In the genomic region with DNA sequence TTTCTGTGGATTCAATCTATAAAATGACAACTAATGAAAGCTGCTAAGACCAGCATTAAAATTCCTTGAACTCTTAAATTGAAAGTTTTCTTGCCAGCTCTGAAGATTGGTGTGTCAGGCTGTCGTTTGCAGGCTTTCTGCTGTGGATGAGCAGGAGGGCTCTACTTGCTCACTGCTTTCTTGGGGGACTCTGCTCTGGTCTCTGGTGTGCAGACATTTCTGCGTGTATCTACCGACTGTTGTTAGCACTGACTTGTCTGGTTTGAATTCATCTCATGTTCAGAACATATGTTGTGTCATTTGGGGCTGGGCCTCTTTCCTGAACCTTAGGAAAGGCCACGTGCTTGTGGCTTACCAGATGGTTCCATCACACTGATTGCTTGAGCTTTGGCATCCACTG, we compare ENCODE assay signal across 33 mouse cellular contexts.
A peak's percentile ranks its signal among the peaks of the same experiment; 100 is the strongest.
DNase-seq lines count a peak whose midpoint lies in the region; ATAC-seq and TF ChIP-seq lines count a peak whose summit lies in the region.
"Had no signal": no experiment of that assay in that cellular context is flagged by ENCODE, and none has a peak within 500 bp of the region (broad histone marks: within the 10 kb centered on the region; RNA-seq: fewer than 3 reads in every experiment).

No protein-coding gene starts in this region.

- no peak for TF ChIP-seq POLR2A in brain, embryonic 14.5 days (IDR thresholded peaks at IDR 0.05; ENCODE audit: borderline replicate concordance, extremely low read depth, insufficient read depth, insufficient read length, poor library complexity, severe bottlenecking)

- H3K4me1 ChIP-seq in forebrain, postnatal 0 days (ENCODE audit: insufficient read depth) = 0 out of 2 replicates have a peak, but pooled peaks cover 4% of the 10 kb centered on the region
- H3K4me1 ChIP-seq in forebrain, embryonic 13.5 days = peaks cover 12% of the 10 kb centered on the region
- H3K4me1 ChIP-seq: liver, embryonic 13.5 days had no signal

- no peak overlapping the region for H3K4me2 ChIP-seq in forebrain, postnatal 0 days (ENCODE audit: low read depth)
- no peak overlapping the region for H3K4me2 ChIP-seq in forebrain, embryonic 13.5 days
- H3K4me2 ChIP-seq: heart, embryonic 13.5 days; hindbrain, embryonic 12.5 days; liver, embryonic 13.5 days; neural tube, embryonic 13.5 days had no signal

- WGBS in forebrain, postnatal 0 days = 57% methylated on average over 4 of the region's 4 CpGs
- WGBS in forebrain, embryonic 13.5 days = 76% methylated on average over 4 of the region's 4 CpGs

- H3K36me3 ChIP-seq in forebrain, postnatal 0 days (ENCODE audit: insufficient read depth) = no peaks in the 10 kb centered on the region
- no peaks in the 10 kb centered on the region for H3K36me3 ChIP-seq in forebrain, embryonic 13.5 days (ENCODE audit: poor library complexity, severe bottlenecking)
- H3K36me3 ChIP-seq: heart, embryonic 13.5 days; hindbrain, embryonic 12.5 days; liver, embryonic 13.5 days; neural tube, embryonic 13.5 days had no signal

- TF ChIP-seq CTCF in forebrain, postnatal 0 days (IDR thresholded peaks at IDR 0.05; ENCODE audit: low read depth) = no peak
- TF ChIP-seq CTCF in brain, embryonic 14.5 days (IDR thresholded peaks at IDR 0.05; ENCODE audit: borderline replicate concordance, extremely low read depth, insufficient read depth, insufficient read length) = no peak

- no peak overlapping the region for H3K4me3 ChIP-seq in forebrain, postnatal 0 days (ENCODE audit: low read depth, low read length)
- H3K4me3 ChIP-seq in forebrain, embryonic 13.5 days = no peak overlapping the region
- H3K4me3 ChIP-seq: heart, embryonic 13.5 days; hindbrain, embryonic 12.5 days; layer of hippocampus, adult 2 months; liver, embryonic 13.5 days; megakaryocyte, embryonic 14.5 days; myocyte; neural tube, embryonic 13.5 days had no signal

- ATAC-seq in forebrain, postnatal 0 days = peak; percentile 59
- ATAC-seq in forebrain, embryonic 13.5 days = no peak
- ATAC-seq in megakaryocyte progenitor cell, adult 5-6 weeks (replicated peaks; ENCODE audit: poor library complexity) = peak; percentile 38
- no peak for ATAC-seq in frontal cortex, adult (ENCODE audit: low TSS enrichment)
- ATAC-seq: inflammation-experienced regulatory T-cells, adult 6 months; midbrain, embryonic 16.5 days; Patski had no signal

- no peaks in the 10 kb centered on the region for H3K27me3 ChIP-seq in forebrain, postnatal 0 days (ENCODE audit: insufficient read depth, low read length)
- H3K27me3 ChIP-seq in forebrain, embryonic 13.5 days = no peaks in the 10 kb centered on the region
- H3K27me3 ChIP-seq: CH12.LX; heart, embryonic 13.5 days; hindbrain, embryonic 12.5 days; liver, embryonic 13.5 days; megakaryocyte, embryonic 14.5 days; neural tube, embryonic 13.5 days; Patski had no signal

- no peaks in the 10 kb centered on the region for H3K9me3 ChIP-seq in forebrain, postnatal 0 days (ENCODE audit: low read length)
- H3K9me3 ChIP-seq in forebrain, embryonic 13.5 days (replicated peaks) = no peaks in the 10 kb centered on the region
- H3K9me3 ChIP-seq: G1E; heart, embryonic 13.5 days; hindbrain, embryonic 12.5 days; liver, embryonic 13.5 days; megakaryocyte, embryonic 14.5 days; neural tube, embryonic 13.5 days had no signal

- H3K9ac ChIP-seq in forebrain, postnatal 0 days = no peak overlapping the region
- no peak overlapping the region for H3K9ac ChIP-seq in forebrain, embryonic 13.5 days
- H3K9ac ChIP-seq: heart, embryonic 13.5 days; hindbrain, embryonic 12.5 days; liver, embryonic 13.5 days; neural tube, embryonic 13.5 days had no signal

- peak; percentile 17 for DNase-seq in forebrain, postnatal 0 days
- peak; percentile 23 for DNase-seq in lung, postnatal 36 days
- no peak for DNase-seq in lung, postnatal 10 days
- DNase-seq in brain, embryonic 14.5 days (ENCODE audit: low read depth) = peak; percentile 36
- no peak for DNase-seq in T-cell, adult 2 months (ENCODE audit: low spot score)
- DNase-seq: adrenal gland, adult 2 months; B cell, adult 2 months; cerebellum, adult 8-10 months; cerebellum, postnatal 36 days; embryo, embryonic 11 days; gastrocnemius, postnatal 14 days; heart, postnatal 14 days; kidney, adult 8-10 months; kidney, postnatal 25 days; layer of hippocampus, postnatal 36 days; liver, embryonic 13.5 days; retina, postnatal 1 day; thymus, adult 18-20 months; thymus, postnatal 36 days had no signal

- no peak overlapping the region for H3K27ac ChIP-seq in forebrain, postnatal 0 days (ENCODE audit: low read depth, low read length)
- H3K27ac ChIP-seq in forebrain, embryonic 13.5 days = no peak overlapping the region
- H3K27ac ChIP-seq: heart, embryonic 13.5 days; hindbrain, embryonic 12.5 days; layer of hippocampus, adult 2 months; liver, embryonic 13.5 days; neural tube, embryonic 13.5 days had no signal

Comparison
In these comparisons a context has a peak if more than half of its experiments do, and no peak if none do; other contexts are left out.
1. ATAC-seq: peak in forebrain, postnatal 0 days (single experiment) and megakaryocyte progenitor cell, adult 5-6 weeks (single experiment); none in forebrain, embryonic 13.5 days (single experiment) and frontal cortex, adult (single experiment).
2. DNase-seq: peak in forebrain, postnatal 0 days (single experiment), lung, postnatal 36 days (single experiment) and brain, embryonic 14.5 days (single experiment); none in lung, postnatal 10 days (single experiment) and T-cell, adult 2 months (single experiment).